Mouse (Mus musculus): Measurements from ENCODE around the gene Gm12666.
"Not testable (repeated sequence)": the region's sequence is repeated elsewhere in the genome, so short reads cannot be mapped to it uniquely, and the experiment has no call there.

Gm12666 gene

GRCm38 (mm10) chr4:92191649-92192048 lies at the start of gene Gm12666:
Gene Gm12666, minus strand, starts transcription at chr4:92191749.
- not testable (repeated sequence) for DNase-seq (ENCODE audit: low read depth in 2 of 2, low spot score in 2 of 2)

- DNase-seq (ENCODE audit: low read depth in 2 of 2, low spot score in 2 of 2): no peak
Observed at GRCm38 (mm10) chr4:92226326-92226725, 34.8 kb upstream of the Gm12666 start.

GRCm38 (mm10) chr4:92216286-92216685 lies 24.7 kb upstream of the Gm12666 start:
- DNase-seq (ENCODE audit: low read depth in 2 of 2, low spot score in 2 of 2): no peak

- no peak for DNase-seq (ENCODE audit: low read depth in 2 of 2, low spot score in 2 of 2)
Observed at GRCm38 (mm10) chr4:92152646-92153045, 38.9 kb downstream of the Gm12666 start.

GRCm38 (mm10) chr4:92147134-92147533 lies 44.4 kb downstream of the Gm12666 start, which contains the start of gene Izumo3:
Gene Izumo3, minus strand, starts transcription at chr4:92147234.
- no peak for DNase-seq (ENCODE audit: low read depth in 2 of 2, low spot score in 2 of 2)

Data from CD8-positive naive resting alpha-beta T cell, adult 2 months (primary cell).